Mouse (Mus musculus): ENCODE measurements at regions not wholly inside any gene's neighbourhood (a gene's known extent, or its start where the extent isn't known, plus 50 kb on each side); places are given as distances from the start of the nearest gene placed in this dataset.

- peak; percentile 2 to 5 for DNase-seq (ENCODE audit: low spot score in 2 of 2)
These were observed 166.2 kb upstream of the Masp1 start for GRCm38 (mm10) chr16:23686783-23687182.

- no peak for DNase-seq (ENCODE audit: low spot score in 2 of 2)
These were observed 159.8 kb upstream of the Masp1 start for GRCm38 (mm10) chr16:23680434-23680833.

- no peak for DNase-seq (ENCODE audit: low spot score in 2 of 2)
These were observed 151.8 kb upstream of the Masp1 start for GRCm38 (mm10) chr16:23672375-23672774.

GRCm38 (mm10) chr16:23670161-23670560, 149.5 kb upstream of the Masp1 start:
- DNase-seq (ENCODE audit: low spot score in 2 of 2), result no peak

GRCm38 (mm10) chr16:23669651-23670050, 149.0 kb upstream of the Masp1 start:
- DNase-seq (ENCODE audit: low spot score in 2 of 2), result peak; percentile 22 to 61
